Mouse (Mus musculus): Measurements from ENCODE around the gene Olfr870.
"Not testable (repeated sequence)": the region's sequence is repeated elsewhere in the genome, so short reads cannot be mapped to it uniquely, and the experiment has no call there.

The Olfr870 gene

GRCm38 (mm10) chr9:20173957-20174356 lies at the start of gene Olfr870:
TSS of gene Olfr870 (minus strand) at chr9:20174057.
- in situ Hi-C loops (cut with MboI, MseI) = no loop called here

GRCm38 (mm10) chr9:20211907-20212306 lies 38.0 kb upstream of the Olfr870 start, which contains the start of gene Olfr871:
TSS of gene Olfr871 (plus strand) at chr9:20212207.
- in situ Hi-C loops (cut with MboI, MseI) = no loop called here

- in situ Hi-C loops (cut with MboI, MseI) = no loop called here
Measured at GRCm38 (mm10) chr9:20211477-20211876, 37.6 kb upstream of the Olfr870 start.

- in situ Hi-C loops (cut with MboI, MseI) = no loop called here
Measured at GRCm38 (mm10) chr9:20210812-20211211, 37.0 kb upstream of the Olfr870 start.

GRCm38 (mm10) chr9:20203413-20203984 lies 29.6 kb upstream of the Olfr870 start:
- in situ Hi-C loops (cut with MboI, MseI) = not testable (repeated sequence)

- in situ Hi-C loops (cut with MboI, MseI) = no loop called here
Measured at GRCm38 (mm10) chr9:20202131-20202530, 28.3 kb upstream of the Olfr870 start.

- in situ Hi-C loops (cut with MboI, MseI) = no loop called here
Measured at GRCm38 (mm10) chr9:20179463-20179862, 5.6 kb upstream of the Olfr870 start.

GRCm38 (mm10) chr9:20149706-20150105 lies 24.2 kb downstream of the Olfr870 start:
- in situ Hi-C loops (cut with MboI, MseI) = no loop called here

- in situ Hi-C loops (cut with MboI, MseI) = no loop called here
Measured at GRCm38 (mm10) chr9:20128709-20129108, 45.1 kb downstream of the Olfr870 start, which contains the start of gene Olfr869. TSS of gene Olfr869 (plus strand) at chr9:20129009.

All from T-helper 1 cell (primary cell).